Mouse (Mus musculus) CH12.LX (cell line): ENCODE measurements around the gene Tm2d1. TPM values are rescaled to one million over a fixed set of nuclear protein-coding genes. Genes with fewer than 3 reads are reported as not detected.

ENCODE experiments used
- DNase-seq: peaks from one replicate; pipeline ENCODE4 v3.0.0-alpha.2; 2013; ENCODE audit errors: extremely low read depth
- H3K27ac ChIP-seq: 2 replicates; pipeline ENCODE4 v1.5.1; 2012; ENCODE audit warnings: low read depth, mild to moderate bottlenecking, control low read depth, moderate library complexity; ENCODE audit not compliant: insufficient read depth
- H3K27me3 ChIP-seq: replicated peaks from 2 replicates; pipeline ENCODE3; 2012; ENCODE audit warnings: inconsistent platforms
- H3K36me3 ChIP-seq, 2 experiments: replicated peaks in 1 of 2; 2 replicates each; pipeline versions ENCODE3 to v1.6.1; 2012; ENCODE audit warnings: inconsistent platforms in 1 of 2, low read length in 1 of 2, mild to moderate bottlenecking in 1 of 2, mixed read lengths in 1 of 2, moderate library complexity in 1 of 2; ENCODE audit not compliant: control insufficient read depth in 1 of 2, insufficient read depth in 1 of 2
- H3K4me1 ChIP-seq, 2 experiments: 2 replicates each; pipeline ENCODE4 v1.6.1; 2012; ENCODE audit warnings: inconsistent platforms in 1 of 2, moderate library complexity in 1 of 2; ENCODE audit not compliant: insufficient read depth in 2 of 2, control insufficient read depth in 1 of 2
- H3K4me2 ChIP-seq: 2 replicates; pipeline ENCODE4 v1.6.1; 2012; ENCODE audit warnings: low read depth, mild to moderate bottlenecking, control low read depth; ENCODE audit not compliant: poor library complexity, insufficient read depth, severe bottlenecking
- H3K4me3 ChIP-seq, 3 experiments: fragments of 150-350 bp in 1 of 3; sonication (generic) in 1 of 3; replicated peaks in 1 of 3; 2 replicates each; pipeline versions ENCODE3 to v1.5.1; 2011 to 2012; ENCODE audit warnings: low read depth in 2 of 3, low read length in 2 of 3, mild to moderate bottlenecking in 2 of 3, moderate library complexity in 2 of 3, control low read depth in 1 of 3, improper control_type of control experiment in 1 of 3, inconsistent platforms in 1 of 3, mixed read lengths in 1 of 3; ENCODE audit not compliant: poor library complexity in 1 of 3
- H3K79me2 ChIP-seq: replicated peaks from 2 replicates; pipeline ENCODE4 v1.6.1; 2012; ENCODE audit warnings: mild to moderate bottlenecking, moderate library complexity; ENCODE audit not compliant: control insufficient read depth, poor library complexity, insufficient read depth, severe bottlenecking; ENCODE audit errors: extremely low read depth
- H3K9ac ChIP-seq: 2 replicates; pipeline ENCODE4 v1.6.1; 2012; ENCODE audit warnings: low read depth, mild to moderate bottlenecking, control low read depth, moderate library complexity; ENCODE audit not compliant: insufficient read depth
- H3K9me3 ChIP-seq: replicated peaks from 2 replicates; pipeline ENCODE3; 2012; ENCODE audit warnings: low read length, inconsistent platforms, mixed read lengths
- BHLHE40 ChIP-seq: IDR thresholded peaks from 2 replicates; pipeline ENCODE4 v1.6.1; 2011; ENCODE audit warnings: mild to moderate bottlenecking, low read depth, low read length, improper control_type of control experiment
- CHD1 ChIP-seq: IDR thresholded peaks from 2 replicates; pipeline ENCODE4 v1.6.1; 2012; ENCODE audit warnings: low read depth, low read length, improper control_type of control experiment, inconsistent platforms
- CTCF ChIP-seq, 2 experiments: IDR thresholded peaks in 1 of 2; conservative IDR thresholded peaks in 1 of 2; 2 replicates each; pipeline ENCODE4 v1.5.1; 2011 to 2012; ENCODE audit warnings: low read depth in 2 of 2, low read length in 2 of 2, improper control_type of control experiment in 1 of 2, inconsistent platforms in 1 of 2, mild to moderate bottlenecking in 1 of 2, moderate library complexity in 1 of 2
- GABPA ChIP-seq: IDR thresholded peaks from 2 replicates; pipeline ENCODE4 v1.6.1; 2012; ENCODE audit warnings: low read depth, low read length, improper control_type of control experiment, inconsistent platforms; ENCODE audit not compliant: insufficient replicate concordance
- JUN ChIP-seq: IDR thresholded peaks from 2 replicates; pipeline ENCODE4 v1.6.1; 2011; ENCODE audit warnings: low read depth, mild to moderate bottlenecking, low read length, improper control_type of control experiment, moderate library complexity; ENCODE audit not compliant: insufficient read depth
- KAT2A ChIP-seq: IDR thresholded peaks from 2 replicates; pipeline ENCODE4 v1.6.1; 2012; ENCODE audit warnings: low read length, improper control_type of control experiment, inconsistent platforms; ENCODE audit not compliant: insufficient replicate concordance
- MAFK ChIP-seq: IDR thresholded peaks from 2 replicates; pipeline ENCODE4 v1.6.1; 2011; ENCODE audit warnings: low read length, improper control_type of control experiment; ENCODE audit not compliant: insufficient replicate concordance
- MAX ChIP-seq: IDR thresholded peaks from 2 replicates; pipeline ENCODE4 v1.6.1; 2011; ENCODE audit warnings: low read length, improper control_type of control experiment
- MEF2A ChIP-seq: IDR thresholded peaks from 2 replicates; pipeline ENCODE4 v1.6.1; 2014; ENCODE audit warnings: low read depth, mild to moderate bottlenecking, inconsistent platforms, low read length, improper control_type of control experiment, borderline replicate concordance
- NRF1 ChIP-seq: IDR thresholded peaks from 2 replicates; pipeline ENCODE4 v1.6.1; 2014; ENCODE audit warnings: low read depth, mild to moderate bottlenecking, inconsistent platforms, low read length, improper control_type of control experiment, moderate library complexity
- PAX5 ChIP-seq: IDR thresholded peaks from 2 replicates; pipeline ENCODE4 v1.6.1; 2012; ENCODE audit warnings: low read length, inconsistent platforms, mixed read lengths
- RCOR1 ChIP-seq: conservative IDR thresholded peaks from 2 replicates; pipeline ENCODE4 v1.6.1; 2012; ENCODE audit warnings: low read depth, mild to moderate bottlenecking, inconsistent platforms, low read length, improper control_type of control experiment
- SIN3A ChIP-seq: IDR thresholded peaks from 2 replicates; pipeline ENCODE4 v1.6.1; 2012; ENCODE audit warnings: low read length, improper control_type of control experiment, inconsistent platforms
- TBP ChIP-seq: conservative IDR thresholded peaks from 2 replicates; pipeline ENCODE4 v1.6.1; 2011; ENCODE audit warnings: low read depth, low read length, improper control_type of control experiment
- UBTF ChIP-seq: IDR thresholded peaks from 2 replicates; pipeline ENCODE4 v1.6.1; 2012; ENCODE audit warnings: low read depth, mild to moderate bottlenecking, inconsistent platforms, low read length, improper control_type of control experiment, moderate library complexity
- USF1 ChIP-seq: IDR thresholded peaks from 2 replicates; pipeline ENCODE4 v1.6.1; 2014; ENCODE audit warnings: low read depth, mild to moderate bottlenecking, inconsistent platforms, low read length, improper control_type of control experiment
- USF2 ChIP-seq: conservative IDR thresholded peaks from 2 replicates; pipeline ENCODE4 v1.6.1; 2011; ENCODE audit warnings: low read depth, low read length, improper control_type of control experiment
- ZKSCAN1 ChIP-seq: IDR thresholded peaks from 2 replicates; pipeline ENCODE4 v1.6.1; 2012; ENCODE audit warnings: low read depth, inconsistent platforms, low read length, improper control_type of control experiment, borderline replicate concordance
- ZMIZ1 ChIP-seq: IDR thresholded peaks from 2 replicates; pipeline ENCODE4 v1.6.1; 2012; ENCODE audit warnings: low read depth, mild to moderate bottlenecking, inconsistent platforms, low read length, improper control_type of control experiment
- ZNF384 ChIP-seq: IDR thresholded peaks from 2 replicates; pipeline ENCODE4 v1.6.1; 2012; ENCODE audit warnings: low read depth, low read length, improper control_type of control experiment, inconsistent platforms
- dilution Hi-C: fragments of 300-500 bp; cut with MboI; formaldehyde crosslinking; loops from 2 replicates; pipeline ENCODE4 v1.14.3; 2020; ENCODE audit warnings: low sequenced_read_pairs; ENCODE audit not compliant: extremely low pct_unique_long_range_greater_than_20kb, extremely low pct_ligation_motif_present
- in situ Hi-C: fragments of 300-500 bp; cut with MboI; formaldehyde crosslinking; loops from 3 replicates; pipeline ENCODE4 v1.14.3; 2019; ENCODE audit warnings: low sequenced_read_pairs, low pct_ligation_motif_present, low pct_unique_long_range_greater_than_20kb, mixed read lengths
- polyA plus RNA-seq: library from polyadenylated mRNA; unstranded; fragments of >175 nt; gene quantifications from 2 replicates; pipeline ENCODE4 v1.2.1, GENCODE M21; 2012; ENCODE audit warnings: low read depth; ENCODE audit not compliant: insufficient read length
- total RNA-seq, 2 experiments: library from RNA; depleted of rRNA; stranded (reverse); fragments of 300-350 nt in 1 of 2; fragments of >200 nt in 1 of 2; gene quantifications; 2 replicates each; pipeline ENCODE4 v1.2.3; 2012 to 2014

Gene Tm2d1
- total and polyA plus RNA-seq, 3 experiments, result 14.8 to 54.9 (median 37.1) TPM

DNA sequence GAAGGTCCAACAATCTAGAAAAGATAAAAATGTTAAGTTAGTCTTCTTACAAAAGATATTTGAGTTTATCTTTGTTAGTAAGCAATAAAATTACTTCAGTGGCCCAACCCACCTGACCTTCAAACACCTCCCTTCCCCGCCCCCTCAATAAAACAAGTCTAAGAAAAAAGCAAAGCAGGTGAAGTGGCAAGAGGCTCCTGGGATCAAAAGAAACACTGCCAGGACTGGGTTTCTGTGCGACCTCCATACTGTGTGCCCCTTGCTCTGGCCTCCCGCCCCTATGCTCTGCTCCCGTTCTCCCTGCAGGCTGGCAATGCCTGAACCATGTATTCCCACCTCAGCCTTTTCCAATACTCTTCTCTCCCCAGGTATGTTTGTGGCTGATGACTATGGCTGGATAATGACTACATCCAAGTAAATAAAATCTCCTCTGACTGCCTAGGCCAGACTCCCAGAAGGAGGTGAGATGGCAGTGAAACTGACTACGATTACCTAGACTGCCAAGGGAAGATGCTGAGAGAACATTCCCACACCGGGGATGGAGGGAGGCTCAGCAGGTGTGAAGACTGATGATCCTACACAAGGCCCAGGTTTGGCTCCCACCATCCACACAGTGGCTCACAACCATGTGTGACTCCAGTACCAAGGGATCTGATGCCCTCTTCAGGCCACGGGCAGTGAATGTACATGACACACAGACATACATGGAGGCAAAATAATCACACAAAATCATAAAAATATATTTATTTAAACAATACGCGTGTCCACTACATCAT, 24.9 kb downstream of the Tm2d1 start:
- H3K9ac ChIP-seq, result no peak overlapping the region
- DNase-seq, result no peak
- no peak overlapping the region for H3K4me2 ChIP-seq
- TF ChIP-seq BHLHE40, result no peak
- TF ChIP-seq SIN3A, result no peak
- no peak for TF ChIP-seq UBTF
- TF ChIP-seq, all 38 proteins: peak for 0
- H3K9me3 ChIP-seq, result no peaks in the 10 kb centered on the region
- dilution Hi-C loops, result no loop called here
- no peaks in the 10 kb centered on the region for H3K79me2 ChIP-seq
- H3K27ac ChIP-seq, result no peak overlapping the region
- H3K27me3 ChIP-seq, result no peaks in the 10 kb centered on the region
- in situ Hi-C loops, result no loop called here
- H3K4me3 ChIP-seq, result no peak overlapping the region
- peaks cover 20 to 59% of the 10 kb centered on the region in 2 experiments for H3K36me3 ChIP-seq
- no peaks in the 10 kb centered on the region for H3K4me1 ChIP-seq

DNA sequence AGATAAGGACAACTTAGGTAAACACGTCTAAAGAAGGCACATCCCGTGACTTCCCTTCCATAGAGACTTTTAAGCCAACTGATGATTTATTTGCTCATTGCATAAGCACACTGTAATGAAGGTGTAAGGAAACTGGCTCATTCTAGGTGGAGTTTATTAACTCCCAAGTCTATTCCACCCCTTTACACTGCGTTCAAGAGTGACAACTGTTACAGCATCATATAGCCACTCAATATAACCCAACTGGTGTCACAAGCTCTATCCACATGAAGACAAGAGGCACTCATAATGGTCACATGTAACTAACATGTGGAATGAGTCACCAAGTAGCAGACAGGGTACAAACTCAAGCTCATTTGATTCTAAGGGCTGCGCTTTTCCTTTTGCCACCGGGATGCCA, 34.5 kb downstream of the Tm2d1 start:
- H3K36me3 ChIP-seq, result peaks cover 0 to 7% of the 10 kb centered on the region in 2 experiments
- H3K9ac ChIP-seq, result no peak overlapping the region
- H3K4me3 ChIP-seq, result no peak overlapping the region
- H3K27ac ChIP-seq, result no peak overlapping the region
- H3K4me2 ChIP-seq, result no peak overlapping the region
- no peak for TF ChIP-seq MAFK
- no peak for TF ChIP-seq ZNF384
- TF ChIP-seq KAT2A, result no peak
- TF ChIP-seq RCOR1, result no peak
- no peak for TF ChIP-seq USF2
- TF ChIP-seq GABPA, result no peak
- no peak for TF ChIP-seq TBP
- no peak for TF ChIP-seq CHD1
- no peak for TF ChIP-seq SIN3A
- no peak for TF ChIP-seq JUN
- TF ChIP-seq USF1, result no peak
- no peak for TF ChIP-seq CTCF (conservative IDR thresholded peaks at IDR 0.05 in 1 of 2, IDR thresholded peaks at IDR 0.05 in 1 of 2; ENCODE audit: low read depth in 2 of 2, low read length in 2 of 2)
- no peak for TF ChIP-seq ZMIZ1
- no peak for TF ChIP-seq NRF1
- TF ChIP-seq MAX, result no peak
- no peak for TF ChIP-seq MEF2A
- no peak for TF ChIP-seq ZKSCAN1
- no peak for TF ChIP-seq PAX5
- DNase-seq, result no peak
- H3K79me2 ChIP-seq, result no peaks in the 10 kb centered on the region
- H3K9me3 ChIP-seq, result no peaks in the 10 kb centered on the region
- in situ Hi-C loops (no loop called here), dilution Hi-C loops (no loop called here)
- H3K4me1 ChIP-seq, result peaks cover 0 to 6% of the 10 kb centered on the region in 2 experiments; a peak in 1 of 4 replicates
- no peaks in the 10 kb centered on the region for H3K27me3 ChIP-seq
